Mouse (Mus musculus) adrenal gland, adult (tissue): Measurements from ENCODE around the gene Vmn1r24.
"Not testable (repeated sequence)": the region's sequence is repeated elsewhere in the genome, so short reads cannot be mapped to it uniquely, and the experiment has no call there.

Source experiments
- DNase-seq, 2 experiments: peaks; one replicate each; pipeline ENCODE4 v3.0.0; 2022 to 2023; ENCODE audit warnings: low spot score in 1 of 2; ENCODE audit not compliant: inconsistent age in 2 of 2

Vmn1r24 gene

DNA sequence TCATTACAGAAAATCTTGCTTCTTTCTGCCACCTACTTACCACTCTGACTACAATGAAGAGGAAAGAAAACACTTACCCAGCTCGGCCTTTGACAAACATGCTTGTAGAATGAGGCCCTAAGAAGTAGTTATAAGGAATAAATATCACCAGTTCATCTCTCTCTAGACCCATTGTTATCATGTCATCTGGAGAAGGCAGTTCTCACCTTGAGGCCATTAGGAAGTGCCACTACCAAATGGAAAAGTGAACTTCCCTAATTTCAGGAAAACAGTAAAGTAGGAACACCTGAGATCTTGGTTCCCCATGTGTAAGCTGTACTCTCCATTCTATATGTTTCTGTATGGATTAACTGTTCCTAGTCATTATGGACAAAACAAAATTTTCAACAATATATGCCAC is at the start of gene Vmn1r24:
Vmn1r24 (minus strand) TSS at position 101 of the 400 bp plus-strand sequence.
- not testable (repeated sequence) for DNase-seq

GRCm38 (mm10) chr6:57980710-57981109 is 19.4 kb upstream of the Vmn1r24 start, which contains the start of gene Vmn1r25:
Gene Vmn1r25, minus strand, starts transcription at chr6:57980810.
- no peak for DNase-seq

- DNase-seq = no peak
Observed at GRCm38 (mm10) chr6:57926738-57927137, 34.6 kb downstream of the Vmn1r24 start, which contains the start of gene Vmn1r23. Gene Vmn1r23, minus strand, starts transcription at chr6:57926838.

GRCm38 (mm10) chr6:57907928-57908327 is 53.4 kb downstream of the Vmn1r24 start, which contains the start of gene Vmn1r22:
Gene Vmn1r22, minus strand, starts transcription at chr6:57908028.
- DNase-seq = no peak
